Mouse (Mus musculus) adrenal gland, postnatal 14 days (tissue): ENCODE results near the gene Dkc1. TPM values are rescaled to one million over a fixed set of nuclear protein-coding genes. Genes with fewer than 3 reads are reported as not detected.
A peak's percentile ranks its signal among the peaks of the same experiment; 100 is the strongest.

Source experiments
- DNase-seq: peaks from one replicate; pipeline ENCODE4 v3.0.0; 2021; ENCODE audit warnings: mixed read lengths
- total RNA-seq: library from RNA; stranded (reverse); gene quantifications from 2 replicates; pipeline ENCODE4 v1.2.3, GENCODE M21; 2021

Dkc1 gene
- total RNA-seq, 1 experiment from 2014 or later, result 45.7 TPM

- no peak for DNase-seq
Measured at GRCm38 (mm10) chrX:75138182-75138581, 42.5 kb downstream of the Dkc1 start.

DNA sequence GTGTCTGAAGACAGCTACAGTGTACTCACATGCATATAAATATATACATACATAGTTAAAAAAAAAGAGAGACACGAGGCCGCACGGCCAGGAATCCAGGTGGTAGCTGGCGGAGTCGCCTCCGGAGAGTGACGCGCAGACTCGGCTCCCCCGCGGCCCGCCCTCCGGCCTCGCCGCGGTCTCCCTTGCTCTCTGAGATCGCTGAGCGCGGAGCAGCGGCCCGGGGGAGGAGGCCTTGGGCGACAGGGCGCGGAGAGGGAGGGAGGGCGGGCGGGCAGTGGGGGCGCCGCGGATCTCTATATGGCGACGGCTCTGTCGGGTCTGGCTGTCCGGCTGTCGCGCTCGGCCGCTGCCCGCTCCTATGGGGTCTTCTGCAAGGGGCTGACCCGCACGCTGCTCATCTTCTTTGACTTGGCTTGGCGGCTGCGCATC, 47.5 kb downstream of the Dkc1 start:
- DNase-seq, result peak; percentile 49

- no peak for DNase-seq
Measured at GRCm38 (mm10) chrX:75148414-75148813, 52.8 kb downstream of the Dkc1 start.

- DNase-seq, result no peak
Measured at GRCm38 (mm10) chrX:75150304-75150703, 54.6 kb downstream of the Dkc1 start.

DNA sequence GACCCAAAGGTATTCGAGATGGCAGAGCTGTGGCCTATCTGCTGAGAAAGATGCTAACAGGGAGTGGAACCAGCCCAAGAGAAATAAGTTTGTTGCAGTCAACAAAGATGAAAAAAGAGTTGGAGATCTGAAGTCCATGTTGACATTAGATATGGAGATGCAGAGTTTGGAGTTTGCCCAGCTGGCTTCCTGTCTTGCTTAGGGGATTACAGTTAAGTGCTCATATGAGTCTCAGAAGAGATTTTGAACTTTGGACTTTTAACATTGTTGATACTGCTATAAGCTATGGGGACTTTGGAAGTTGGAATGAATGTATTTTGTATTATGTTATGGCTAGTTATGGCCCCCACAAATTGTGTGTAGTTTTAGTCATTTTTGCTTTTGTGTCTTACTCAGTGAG, 56.6 kb downstream of the Dkc1 start:
- DNase-seq, result no peak

GRCm38 (mm10) chrX:75155576-75156243, 60.1 kb downstream of the Dkc1 start:
- DNase-seq, result peak; percentile 58

Other genes with a start within 250 kb of the Dkc1 start
- gene Gab3, start 10.4 kb upstream of the Dkc1 start, total RNA-seq, result 2.3 and 3.6 TPM in 2 replicates
- 41.6 and 41.8 TPM in 2 replicates for gene Mpp1, start 35.2 kb downstream of the Dkc1 start, total RNA-seq
- not detected in 2 replicates for gene Smim9, start 67.9 kb downstream of the Dkc1 start, total RNA-seq